Mouse (Mus musculus): ENCODE results near the gene Creb5. TPM values are rescaled to one million over a fixed set of nuclear protein-coding genes. Genes with fewer than 3 reads are reported as not detected.

Gene Creb5
- polyA plus RNA-seq, 1 experiment from 2014 or later: 3.2 TPM

DNA sequence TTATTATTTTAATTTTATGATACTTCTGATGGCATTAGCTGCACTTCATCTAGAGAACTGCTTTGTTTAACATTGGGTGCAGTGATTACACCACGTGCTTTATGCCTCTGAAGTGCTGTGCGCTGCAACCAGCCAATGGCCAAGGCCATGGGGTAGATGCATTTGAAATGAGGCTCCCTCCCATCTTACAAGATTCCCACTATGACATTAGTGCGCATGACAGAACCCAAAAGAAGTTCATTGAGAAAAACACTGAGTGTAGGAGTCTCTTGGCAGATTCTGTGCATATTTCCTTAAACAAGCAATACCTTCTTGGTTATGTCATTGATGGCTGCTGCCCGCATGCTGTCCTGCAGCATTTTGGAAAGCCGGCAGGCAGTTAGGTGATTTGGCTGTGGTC is 19.6 kb downstream of the Creb5 start:
- H3K36me3 ChIP-seq (ENCODE audit: control insufficient read depth, insufficient read depth, low read length): no peaks in the 10 kb centered on the region
- no peak overlapping the region for H3K4me2 ChIP-seq (ENCODE audit: low read length)
- H3K27me3 ChIP-seq (replicated peaks; ENCODE audit: control insufficient read depth, insufficient read depth, low read length): no peaks in the 10 kb centered on the region
- H3K4me3 ChIP-seq (ENCODE audit: low read length): no peak overlapping the region
- H3K9ac ChIP-seq (ENCODE audit: low read depth, low read length): no peak overlapping the region
- no peaks in the 10 kb centered on the region for H3K9me3 ChIP-seq (ENCODE audit: control insufficient read depth, low read length)
- H3K4me1 ChIP-seq (ENCODE audit: control insufficient read depth, insufficient read depth, low read depth, low read length): no peaks in the 10 kb centered on the region
- H3K27ac ChIP-seq (ENCODE audit: low read depth, low read length): no peak overlapping the region
- WGBS: 53% methylated on average over 5 of the region's 5 CpGs
- no peak for ATAC-seq

DNA sequence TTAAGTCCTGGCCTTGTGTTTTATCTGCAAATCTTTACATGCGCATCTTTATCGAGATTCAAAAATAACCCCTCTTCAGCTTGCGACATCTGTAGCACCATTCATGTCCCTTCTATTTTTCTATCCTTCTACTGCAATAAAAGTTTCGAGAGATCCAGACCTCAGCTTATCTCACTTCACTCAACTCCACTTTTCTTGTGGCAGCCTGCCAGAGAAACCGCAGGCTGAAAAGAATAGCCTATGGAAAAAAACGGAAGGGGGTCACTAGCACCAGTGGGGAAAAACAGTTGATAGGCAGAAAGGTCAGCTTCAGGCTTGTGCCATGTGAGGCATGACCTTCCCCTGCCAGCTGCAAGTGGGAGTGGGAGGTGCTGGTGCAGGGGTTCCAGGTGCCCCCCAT is 21.6 kb downstream of the Creb5 start:
- no peak overlapping the region for H3K4me2 ChIP-seq (ENCODE audit: low read length)
- H3K9ac ChIP-seq (ENCODE audit: low read depth, low read length): no peak overlapping the region
- H3K9me3 ChIP-seq (ENCODE audit: control insufficient read depth, low read length): no peaks in the 10 kb centered on the region
- ATAC-seq: no peak
- no peaks in the 10 kb centered on the region for H3K36me3 ChIP-seq (ENCODE audit: control insufficient read depth, insufficient read depth, low read length)
- H3K27ac ChIP-seq (ENCODE audit: low read depth, low read length): no peak overlapping the region
- WGBS: 44% methylated on average over 6 of the region's 6 CpGs
- no peak overlapping the region for H3K4me3 ChIP-seq (ENCODE audit: low read length)
- no peaks in the 10 kb centered on the region for H3K27me3 ChIP-seq (replicated peaks; ENCODE audit: control insufficient read depth, insufficient read depth, low read length)
- H3K4me1 ChIP-seq (ENCODE audit: control insufficient read depth, insufficient read depth, low read depth, low read length): no peaks in the 10 kb centered on the region

DNA sequence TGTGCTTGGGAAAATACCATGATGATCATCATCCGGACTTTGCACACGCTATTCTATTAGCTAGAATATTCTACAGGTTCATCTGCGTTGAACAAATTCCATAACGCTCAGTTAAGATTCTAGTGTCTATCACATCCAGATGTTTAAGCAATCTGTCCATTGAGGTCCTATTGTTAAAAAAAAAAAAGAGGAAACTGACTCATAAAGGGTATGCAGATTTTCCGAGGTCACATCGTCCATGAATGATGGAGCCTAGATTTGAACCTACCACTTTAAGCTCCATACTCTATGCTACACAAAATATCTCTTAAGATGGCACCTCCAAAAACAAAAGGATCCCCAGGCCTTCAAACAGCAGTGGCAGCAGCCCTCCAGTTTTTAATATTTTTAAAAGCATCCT is 26.5 kb downstream of the Creb5 start:
- no peak overlapping the region for H3K4me3 ChIP-seq (ENCODE audit: low read length)
- 89% methylated on average over 6 of the region's 6 CpGs for WGBS
- no peak for ATAC-seq
- no peaks in the 10 kb centered on the region for H3K4me1 ChIP-seq (ENCODE audit: control insufficient read depth, insufficient read depth, low read depth, low read length)
- H3K27me3 ChIP-seq (replicated peaks; ENCODE audit: control insufficient read depth, insufficient read depth, low read length): no peaks in the 10 kb centered on the region
- no peaks in the 10 kb centered on the region for H3K9me3 ChIP-seq (ENCODE audit: control insufficient read depth, low read length)
- no peak overlapping the region for H3K27ac ChIP-seq (ENCODE audit: low read depth, low read length)
- H3K36me3 ChIP-seq (ENCODE audit: control insufficient read depth, insufficient read depth, low read length): no peaks in the 10 kb centered on the region
- H3K9ac ChIP-seq (ENCODE audit: low read depth, low read length): no peak overlapping the region
- H3K4me2 ChIP-seq (ENCODE audit: low read length): no peak overlapping the region

DNA sequence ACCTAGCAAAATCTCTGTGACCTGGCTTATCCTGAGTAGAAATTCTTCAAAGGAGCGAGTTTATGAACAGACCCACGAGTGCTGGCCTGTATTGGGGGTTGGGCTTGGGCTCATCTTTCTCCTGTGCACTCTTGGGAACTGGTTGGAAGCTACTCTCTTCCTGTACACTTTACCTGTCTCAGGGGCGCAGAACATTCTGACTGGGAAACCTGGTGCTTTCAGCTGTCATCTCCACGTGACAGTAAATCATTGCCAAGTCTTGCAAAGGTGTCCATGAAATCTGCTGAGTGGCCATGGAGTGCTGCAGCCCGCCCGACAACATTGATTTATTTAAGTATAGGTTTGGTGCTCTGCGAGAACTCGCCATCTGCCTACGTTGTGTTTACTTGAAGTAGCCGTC is 27.1 kb downstream of the Creb5 start:
- Histone ChIP-seq H3K4me3 (ENCODE audit: low read length) (no peak overlapping the region), H3K9me3 (ENCODE audit: control insufficient read depth, low read length) (no peaks in the 10 kb centered on the region), H3K9ac (ENCODE audit: low read depth, low read length) (no peak overlapping the region), H3K4me1 (ENCODE audit: control insufficient read depth, insufficient read depth, low read depth, low read length) (no peaks in the 10 kb centered on the region), H3K36me3 (ENCODE audit: control insufficient read depth, insufficient read depth, low read length) (no peaks in the 10 kb centered on the region), H3K27ac (ENCODE audit: low read depth, low read length) (no peak overlapping the region), H3K27me3 (replicated peaks; ENCODE audit: control insufficient read depth, insufficient read depth, low read length) (no peaks in the 10 kb centered on the region), H3K4me2 (ENCODE audit: low read length) (no peak overlapping the region)
- no peak for ATAC-seq
- WGBS: 87% methylated on average over 10 of the region's 10 CpGs

DNA sequence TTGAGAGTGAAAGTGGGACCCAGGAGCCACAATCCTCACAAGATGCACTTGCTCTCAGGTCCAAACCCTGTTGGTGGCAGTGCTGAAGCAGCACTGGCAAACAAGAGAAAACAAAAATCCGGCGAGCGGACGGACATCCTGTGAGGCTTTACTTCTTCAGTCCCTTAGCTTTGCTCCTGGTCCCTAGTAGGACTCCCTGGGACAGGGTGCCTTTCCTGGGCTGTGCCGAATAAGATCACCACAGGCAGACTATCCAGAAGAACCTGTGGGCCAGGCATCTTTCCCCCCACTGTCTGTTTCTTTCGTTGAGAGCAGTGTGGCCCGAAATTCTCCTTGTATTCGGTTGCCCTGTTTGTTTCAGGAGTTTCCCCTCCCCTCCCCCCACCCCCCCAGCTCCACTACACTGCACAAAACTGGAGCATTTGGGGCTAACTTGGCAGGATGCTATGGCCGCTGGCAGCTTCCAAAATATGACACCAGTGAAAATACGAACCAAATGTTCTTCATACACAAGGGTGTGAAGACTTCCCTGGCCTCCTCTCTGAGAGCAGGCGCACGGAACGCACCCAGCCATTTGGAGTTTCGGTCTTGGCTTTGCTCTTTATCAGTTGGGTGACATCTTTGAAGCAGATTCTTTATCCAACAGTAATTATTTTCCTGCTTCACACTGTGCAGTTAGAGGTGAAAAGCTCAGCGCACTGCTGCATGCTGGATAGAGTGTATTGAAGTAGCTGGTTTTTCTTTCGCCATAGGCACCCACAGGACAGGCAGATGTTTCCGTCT is 32.7 kb downstream of the Creb5 start:
- H3K9me3 ChIP-seq (ENCODE audit: control insufficient read depth, low read length): no peaks in the 10 kb centered on the region
- H3K36me3 ChIP-seq (ENCODE audit: control insufficient read depth, insufficient read depth, low read length): no peaks in the 10 kb centered on the region
- no peak overlapping the region for H3K9ac ChIP-seq (ENCODE audit: low read depth, low read length)
- H3K4me1 ChIP-seq (ENCODE audit: control insufficient read depth, insufficient read depth, low read depth, low read length): no peaks in the 10 kb centered on the region
- no peak overlapping the region for H3K4me2 ChIP-seq (ENCODE audit: low read length)
- 76% methylated on average over 17 of the region's 17 CpGs for WGBS
- no peak overlapping the region for H3K27ac ChIP-seq (ENCODE audit: low read depth, low read length)
- no peak overlapping the region for H3K4me3 ChIP-seq (ENCODE audit: low read length)
- H3K27me3 ChIP-seq (replicated peaks; ENCODE audit: control insufficient read depth, insufficient read depth, low read length): no peaks in the 10 kb centered on the region
- no peak for ATAC-seq

DNA sequence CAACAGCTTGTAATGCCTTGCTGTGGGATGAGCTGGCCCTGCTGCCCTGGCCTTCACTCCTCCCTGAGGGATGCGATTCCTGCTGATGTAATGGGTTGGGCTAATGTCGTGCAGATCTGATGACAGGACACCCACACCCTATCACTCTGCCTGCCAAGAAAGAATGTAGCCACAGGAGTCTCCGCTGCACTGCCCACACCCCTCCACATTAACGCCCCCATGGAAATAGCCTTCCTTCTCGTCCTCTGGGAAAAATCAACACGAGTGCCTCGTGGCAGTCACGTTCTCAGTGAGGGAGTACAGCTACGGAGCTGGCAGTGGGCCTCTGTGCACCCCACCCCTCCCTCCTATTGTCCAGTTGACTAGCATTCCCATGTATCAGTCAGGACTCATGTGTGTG is 50.3 kb downstream of the Creb5 start:
- no peaks in the 10 kb centered on the region for H3K4me1 ChIP-seq (ENCODE audit: control insufficient read depth, insufficient read depth, low read depth, low read length)
- no peak for ATAC-seq
- H3K4me3 ChIP-seq (ENCODE audit: low read length): no peak overlapping the region
- H3K9ac ChIP-seq (ENCODE audit: low read depth, low read length): no peak overlapping the region
- no peak overlapping the region for H3K4me2 ChIP-seq (ENCODE audit: low read length)
- H3K27me3 ChIP-seq (replicated peaks; ENCODE audit: control insufficient read depth, insufficient read depth, low read length): no peaks in the 10 kb centered on the region
- H3K27ac ChIP-seq (ENCODE audit: low read depth, low read length): no peak overlapping the region
- no peaks in the 10 kb centered on the region for H3K36me3 ChIP-seq (ENCODE audit: control insufficient read depth, insufficient read depth, low read length)
- H3K9me3 ChIP-seq (ENCODE audit: control insufficient read depth, low read length): no peaks in the 10 kb centered on the region
- WGBS: 23% methylated on average over 9 of the region's 9 CpGs

DNA sequence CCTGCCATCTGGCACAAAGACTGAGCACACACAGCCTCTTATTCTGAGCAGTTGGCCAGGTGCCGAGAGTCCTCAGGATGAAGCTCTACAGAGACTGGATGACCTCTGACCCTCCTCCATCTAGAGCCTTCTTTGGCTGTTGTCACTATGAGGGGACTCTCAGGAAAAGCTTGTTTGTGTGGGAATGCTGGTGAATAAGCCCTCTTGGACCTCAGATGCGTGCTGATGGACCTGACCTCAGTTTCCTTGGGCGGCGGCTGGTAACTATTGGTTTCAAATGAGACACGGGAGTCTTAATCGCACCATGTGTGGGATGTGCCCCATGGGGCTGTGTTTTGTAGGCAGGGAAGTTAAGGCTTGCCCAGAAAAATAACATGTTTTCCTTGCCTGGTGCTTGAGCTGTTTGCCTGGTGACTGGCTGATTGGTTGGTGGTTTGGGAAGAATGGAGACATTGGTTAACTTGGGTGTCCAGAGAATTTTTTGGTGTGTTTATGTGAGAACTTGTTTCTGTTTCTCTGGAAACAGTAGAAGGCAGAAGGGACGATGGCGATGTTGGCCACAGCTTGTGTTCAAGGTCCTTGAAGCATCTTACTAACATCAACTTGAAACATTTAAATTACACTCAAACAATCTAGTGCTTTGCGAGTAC is 65.4 kb downstream of the Creb5 start:
- Histone ChIP-seq H3K27ac (ENCODE audit: low read depth, low read length) (no peak overlapping the region), H3K4me1 (ENCODE audit: control insufficient read depth, insufficient read depth, low read depth, low read length) (no peaks in the 10 kb centered on the region), H3K27me3 (replicated peaks; ENCODE audit: control insufficient read depth, insufficient read depth, low read length) (no peaks in the 10 kb centered on the region), H3K4me3 (ENCODE audit: low read length) (no peak overlapping the region), H3K9ac (ENCODE audit: low read depth, low read length) (no peak overlapping the region), H3K36me3 (ENCODE audit: control insufficient read depth, insufficient read depth, low read length) (no peaks in the 10 kb centered on the region), H3K4me2 (ENCODE audit: low read length) (no peak overlapping the region), H3K9me3 (ENCODE audit: control insufficient read depth, low read length) (no peaks in the 10 kb centered on the region)
- WGBS: 79% methylated on average over 9 of the region's 9 CpGs
- no peak for ATAC-seq

DNA sequence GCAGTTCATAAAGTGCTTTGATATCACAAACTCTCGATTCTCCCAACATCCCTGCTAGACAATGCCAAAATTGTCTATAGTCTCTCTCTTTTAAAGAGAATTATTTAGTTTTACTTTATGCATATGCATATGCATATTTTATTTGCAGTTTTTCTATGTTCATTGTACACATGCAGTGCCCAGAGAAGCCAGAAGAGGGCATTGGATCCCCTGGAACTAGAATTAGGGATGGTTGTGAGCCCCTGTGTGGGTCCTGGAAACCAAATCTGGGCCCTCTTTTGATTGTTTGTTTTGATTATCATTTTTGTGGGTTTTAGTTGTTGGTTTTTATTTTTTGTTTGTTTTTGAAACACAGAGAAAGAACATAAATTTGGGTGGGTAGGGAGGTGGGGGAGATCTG is 69.3 kb downstream of the Creb5 start:
- no peak overlapping the region for H3K4me3 ChIP-seq (ENCODE audit: low read length)
- no peak overlapping the region for H3K27ac ChIP-seq (ENCODE audit: low read depth, low read length)
- H3K4me1 ChIP-seq (ENCODE audit: control insufficient read depth, insufficient read depth, low read depth, low read length): no peaks in the 10 kb centered on the region
- WGBS: 98% methylated on average over 1 of the region's 1 CpGs
- no peaks in the 10 kb centered on the region for H3K27me3 ChIP-seq (replicated peaks; ENCODE audit: control insufficient read depth, insufficient read depth, low read length)
- H3K9me3 ChIP-seq (ENCODE audit: control insufficient read depth, low read length): no peaks in the 10 kb centered on the region
- H3K4me2 ChIP-seq (ENCODE audit: low read length): no peak overlapping the region
- ATAC-seq: no peak
- no peak overlapping the region for H3K9ac ChIP-seq (ENCODE audit: low read depth, low read length)
- H3K36me3 ChIP-seq (ENCODE audit: control insufficient read depth, insufficient read depth, low read length): no peaks in the 10 kb centered on the region

DNA sequence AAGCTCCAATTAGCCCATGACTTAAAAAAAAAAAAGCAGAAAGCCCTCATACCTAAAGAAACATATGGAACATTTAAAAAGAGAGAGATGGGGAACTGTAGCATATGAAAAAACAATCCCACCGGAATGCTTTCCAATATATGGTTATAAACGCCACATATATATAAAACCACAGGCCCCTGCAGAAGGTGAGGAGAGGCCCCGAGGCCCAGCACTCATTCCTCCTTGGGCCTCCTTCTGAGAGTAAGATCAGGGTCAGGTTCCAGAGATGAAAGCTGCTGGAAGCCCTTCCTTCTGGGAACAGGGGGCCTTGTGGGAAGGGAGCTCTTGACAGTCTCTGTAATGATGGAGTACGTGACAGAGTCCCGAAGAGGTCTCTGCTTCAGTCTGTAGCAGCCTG is 76.5 kb downstream of the Creb5 start:
- Histone ChIP-seq H3K4me1 (ENCODE audit: control insufficient read depth, insufficient read depth, low read depth, low read length) (no peaks in the 10 kb centered on the region), H3K4me3 (ENCODE audit: low read length) (no peak overlapping the region), H3K36me3 (ENCODE audit: control insufficient read depth, insufficient read depth, low read length) (no peaks in the 10 kb centered on the region), H3K4me2 (ENCODE audit: low read length) (no peak overlapping the region), H3K9me3 (ENCODE audit: control insufficient read depth, low read length) (no peaks in the 10 kb centered on the region), H3K9ac (ENCODE audit: low read depth, low read length) (no peak overlapping the region), H3K27me3 (replicated peaks; ENCODE audit: control insufficient read depth, insufficient read depth, low read length) (no peaks in the 10 kb centered on the region), H3K27ac (ENCODE audit: low read depth, low read length) (no peak overlapping the region)
- WGBS: 72% methylated on average over 5 of the region's 5 CpGs
- no peak for ATAC-seq

Data from hindbrain, embryonic 16.5 days (tissue).